Mouse (Mus musculus) ES-Bruce4 (cell line): ENCODE results near the gene Plet1.

Experiments
- CTCF ChIP-seq: IDR thresholded peaks from one replicate; pipeline ENCODE4 v1.8.1; 2011; ENCODE audit warnings: low read depth, low read length
- POLR2A ChIP-seq: IDR thresholded peaks from one replicate; pipeline ENCODE4 v1.8.1; 2011; ENCODE audit warnings: low read length; ENCODE audit not compliant: insufficient read depth

DNA sequence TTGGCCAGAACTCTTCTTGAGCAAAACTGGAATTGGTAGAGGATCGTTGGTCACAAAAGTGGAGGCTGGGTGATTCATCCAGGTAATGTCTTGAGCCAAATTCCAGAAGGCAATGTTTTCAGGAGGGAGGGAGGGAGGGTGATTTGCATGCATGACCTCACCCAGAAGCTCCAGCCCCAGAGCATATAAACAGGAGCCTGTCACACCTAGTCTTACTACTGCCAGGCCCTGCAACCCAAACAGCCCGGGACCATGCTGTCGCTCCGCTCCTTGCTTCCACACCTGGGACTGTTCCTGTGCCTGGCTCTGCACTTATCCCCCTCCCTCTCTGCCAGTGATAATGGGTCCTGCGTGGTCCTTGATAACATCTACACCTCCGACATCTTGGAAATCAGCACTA is at the start of gene Plet1:
- TF ChIP-seq POLR2A: peak; percentile 69
- no peak for TF ChIP-seq CTCF
